Mouse (Mus musculus) embryonic fibroblast, embryonic 13.5 days (primary cell): ENCODE results near the gene Tmem253.

Source experiments
- CTCF ChIP-seq: IDR thresholded peaks from 2 replicates; pipeline ENCODE4 v1.5.1; 2011; ENCODE audit warnings: mild to moderate bottlenecking, control low read depth, low read length, moderate library complexity, borderline replicate concordance; ENCODE audit not compliant: insufficient read depth
- POLR2A ChIP-seq: IDR thresholded peaks from 2 replicates; pipeline ENCODE4 v1.6.1; 2011; ENCODE audit warnings: low read depth, mild to moderate bottlenecking, control low read depth, low read length, moderate library complexity

GRCm38 (mm10) chr14:51983251-51983650 lies 32.2 kb upstream of the Tmem253 start:
- TF ChIP-seq CTCF, result no peak
- no peak for TF ChIP-seq POLR2A
